Mouse (Mus musculus): ENCODE measurements around the gene Dhx34. TPM values are rescaled to one million over a fixed set of nuclear protein-coding genes. Genes with fewer than 3 reads are reported as not detected.
A peak's percentile ranks its signal among the peaks of the same experiment; 100 is the strongest.
"Not testable (repeated sequence)": the region's sequence is repeated elsewhere in the genome, so short reads cannot be mapped to it uniquely, and the experiment has no call there.

Gene Dhx34
- 19.0 and 20.1 TPM in 2 replicates for polyA plus RNA-seq (2016; fragmentation: Nextera tagmentation; extraction: Ambion mirVana)

DNA sequence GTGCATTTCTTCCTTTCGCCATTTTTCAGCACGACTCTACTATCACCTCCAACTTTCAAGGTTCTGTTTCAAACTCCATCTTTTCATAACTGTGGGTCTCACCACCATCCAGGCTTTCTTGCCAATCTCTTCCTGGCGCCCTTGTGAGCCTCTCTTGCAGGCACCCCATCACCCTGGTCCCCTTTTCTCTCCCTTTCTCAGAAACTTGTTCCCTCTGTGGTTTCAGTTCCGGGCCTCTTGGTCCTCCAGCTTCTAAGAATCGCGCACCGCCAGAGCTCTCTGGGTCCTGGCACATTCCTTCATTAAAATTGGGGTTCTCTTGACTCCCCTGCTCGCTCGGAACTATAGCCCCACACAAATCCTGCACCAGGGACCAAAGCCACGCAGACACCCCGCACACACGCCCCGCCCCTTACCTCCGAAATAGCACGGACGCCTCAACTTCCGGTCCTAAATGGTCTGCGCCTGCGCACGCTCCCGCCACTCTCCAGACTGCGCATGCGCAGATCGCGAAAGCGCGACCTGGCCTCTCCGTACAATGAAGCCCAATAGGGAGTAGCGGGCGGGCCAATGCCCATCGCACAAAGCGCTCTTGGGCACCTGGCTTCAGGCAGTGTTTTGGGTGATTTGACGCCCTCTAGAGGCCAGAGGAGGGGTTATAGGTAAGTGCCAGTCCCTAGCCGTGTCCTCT, at the start of gene Dhx34:
TSS of gene Dhx34 (minus strand) at position 456 of the 691 bp plus-strand sequence.
- DNase-seq (ENCODE audit: low spot score) = peak; percentile 97
- 1% methylated on average over 34 of the region's 34 CpGs for WGBS
- H3K36me3 ChIP-seq (replicated peaks) = peaks cover 20% of the 10 kb centered on the region
- H3K27me3 ChIP-seq (replicated peaks; ENCODE audit: low read depth, poor library complexity, severe bottlenecking) = no peaks in the 10 kb centered on the region
- H3K4me1 ChIP-seq = peaks cover 10% of the 10 kb centered on the region
- no peaks in the 10 kb centered on the region for H3K9me3 ChIP-seq
- H3K27ac ChIP-seq (replicated peaks) = peak within 1 kb of the TSS; percentile 92
- peak within 1 kb of the TSS; percentile 70 for H3K4me3 ChIP-seq

DNA sequence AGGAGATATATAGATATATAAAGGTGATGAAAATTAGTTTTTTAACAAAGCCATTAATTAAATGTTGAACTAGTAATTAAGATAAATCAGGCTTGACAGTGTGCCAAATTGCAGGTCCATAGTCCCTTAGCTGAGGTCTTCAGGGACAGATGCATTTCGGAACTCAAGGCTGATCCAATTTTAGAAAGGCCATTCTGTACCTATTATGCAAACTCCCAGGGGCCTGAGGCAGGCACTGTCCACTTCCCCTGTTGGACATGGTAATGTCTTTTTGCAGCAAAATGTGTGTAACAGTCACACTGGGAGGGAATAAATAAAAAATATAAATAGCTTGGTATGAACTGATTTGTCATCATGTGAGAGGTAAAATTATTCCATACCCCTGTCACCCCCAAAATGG, 49.3 kb upstream of the Dhx34 start:
- no peak for DNase-seq (ENCODE audit: low spot score)
- no peaks in the 10 kb centered on the region for H3K9me3 ChIP-seq
- H3K4me3 ChIP-seq = peak overlapping the region; percentile 18; the same call in 1 of the 2 replicates
- peaks cover 13% of the 10 kb centered on the region for H3K36me3 ChIP-seq (replicated peaks)
- WGBS = 73% methylated on average over 1 of the region's 1 CpGs
- H3K27ac ChIP-seq (replicated peaks) = no peak overlapping the region
- peaks cover 39% of the 10 kb centered on the region for H3K4me1 ChIP-seq
- peaks cover 34% of the 10 kb centered on the region for H3K27me3 ChIP-seq (replicated peaks; ENCODE audit: low read depth, poor library complexity, severe bottlenecking)

DNA sequence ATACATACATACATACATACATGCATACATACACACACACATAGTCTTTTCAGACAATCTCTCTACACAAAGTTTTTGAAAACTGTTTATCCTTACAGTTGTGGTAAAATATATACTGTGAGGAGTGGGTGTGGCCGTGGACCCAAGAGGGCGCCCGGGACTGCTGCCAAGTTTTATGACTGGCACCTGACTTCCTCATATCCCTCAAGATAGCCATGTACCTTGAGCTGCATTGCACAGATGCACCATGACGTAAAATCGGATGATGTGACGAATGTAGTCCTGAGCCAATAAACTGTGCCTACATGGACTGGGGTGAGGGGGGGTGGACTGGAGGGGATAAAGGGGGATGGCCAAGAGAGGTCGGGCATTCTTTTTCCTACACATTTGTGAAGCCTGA, 44.8 kb upstream of the Dhx34 start:
- H3K4me3 ChIP-seq = not testable (repeated sequence)

DNA sequence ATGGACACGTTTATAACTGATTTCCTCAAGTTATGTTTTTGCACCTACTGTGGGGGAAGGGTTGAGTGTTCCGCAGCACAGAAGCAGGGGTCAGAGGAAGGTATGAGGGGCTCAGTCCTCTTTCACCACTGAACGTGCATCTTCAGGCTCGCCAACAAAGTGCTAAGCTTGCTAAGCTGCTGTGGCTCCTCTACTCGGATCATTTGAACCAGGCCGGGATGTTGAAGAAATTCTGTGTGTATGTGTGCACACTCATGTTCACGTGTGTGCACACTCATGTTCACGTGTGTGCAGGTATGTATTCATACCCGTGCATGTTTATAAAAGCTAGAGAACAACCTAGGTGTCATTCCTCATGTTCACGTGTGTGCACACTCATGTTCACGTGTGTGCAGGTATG, 44.0 kb upstream of the Dhx34 start:
- peaks cover 10% of the 10 kb centered on the region for H3K27me3 ChIP-seq (replicated peaks; ENCODE audit: low read depth, poor library complexity, severe bottlenecking)
- DNase-seq (ENCODE audit: low spot score) = no peak
- H3K4me1 ChIP-seq = no peaks in the 10 kb centered on the region
- H3K4me3 ChIP-seq = no peak overlapping the region
- H3K27ac ChIP-seq (replicated peaks) = no peak overlapping the region
- H3K9me3 ChIP-seq = peaks cover 13% of the 10 kb centered on the region; the same call in 1 of the 2 replicates
- H3K36me3 ChIP-seq (replicated peaks) = no peaks in the 10 kb centered on the region
- WGBS = 89% methylated on average over 11 of the region's 11 CpGs

More for the DNA sequence above, 44.8 kb upstream of the Dhx34 start:
- Histone ChIP-seq H3K27me3 (replicated peaks; ENCODE audit: low read depth, poor library complexity, severe bottlenecking) (peaks cover 18% of the 10 kb centered on the region), H3K9me3 (peaks cover 13% of the 10 kb centered on the region; the same call in 1 of the 2 replicates)
- not testable (repeated sequence) for H3K36me3 ChIP-seq (replicated peaks); DNase-seq (ENCODE audit: low spot score); H3K27ac ChIP-seq (replicated peaks); H3K4me1 ChIP-seq
- 89% methylated on average over 7 of the region's 7 CpGs for WGBS

DNA sequence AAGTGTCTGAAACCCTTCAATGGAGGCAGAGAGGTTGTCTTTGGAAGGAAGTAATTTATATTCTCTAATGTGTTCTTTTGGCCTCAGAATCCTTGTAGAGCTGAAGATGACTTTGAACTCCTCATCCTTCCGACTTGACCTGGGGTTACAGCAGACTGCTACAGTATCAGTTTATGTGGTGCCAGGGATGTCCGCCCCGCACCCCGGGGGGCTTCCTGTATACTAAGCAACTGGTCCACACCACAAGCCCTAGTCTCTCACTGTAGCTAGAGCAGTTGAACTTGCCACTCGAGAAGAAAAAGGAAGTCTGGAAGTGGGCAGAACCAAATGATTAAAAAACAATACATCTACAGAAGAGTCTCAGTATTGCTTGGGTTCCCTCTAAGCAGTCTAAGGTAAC, 42.0 kb upstream of the Dhx34 start:
- DNase-seq (ENCODE audit: low spot score) = no peak
- Histone ChIP-seq H3K9me3 (peaks cover 13% of the 10 kb centered on the region; the same call in 1 of the 2 replicates), H3K27ac (replicated peaks) (no peak overlapping the region), H3K36me3 (replicated peaks) (no peaks in the 10 kb centered on the region), H3K4me3 (no peak overlapping the region), H3K27me3 (replicated peaks; ENCODE audit: low read depth, poor library complexity, severe bottlenecking) (no peaks in the 10 kb centered on the region; the same call in 1 of the 2 replicates), H3K4me1 (no peaks in the 10 kb centered on the region)
- 83% methylated on average over 5 of the region's 5 CpGs for WGBS

DNA sequence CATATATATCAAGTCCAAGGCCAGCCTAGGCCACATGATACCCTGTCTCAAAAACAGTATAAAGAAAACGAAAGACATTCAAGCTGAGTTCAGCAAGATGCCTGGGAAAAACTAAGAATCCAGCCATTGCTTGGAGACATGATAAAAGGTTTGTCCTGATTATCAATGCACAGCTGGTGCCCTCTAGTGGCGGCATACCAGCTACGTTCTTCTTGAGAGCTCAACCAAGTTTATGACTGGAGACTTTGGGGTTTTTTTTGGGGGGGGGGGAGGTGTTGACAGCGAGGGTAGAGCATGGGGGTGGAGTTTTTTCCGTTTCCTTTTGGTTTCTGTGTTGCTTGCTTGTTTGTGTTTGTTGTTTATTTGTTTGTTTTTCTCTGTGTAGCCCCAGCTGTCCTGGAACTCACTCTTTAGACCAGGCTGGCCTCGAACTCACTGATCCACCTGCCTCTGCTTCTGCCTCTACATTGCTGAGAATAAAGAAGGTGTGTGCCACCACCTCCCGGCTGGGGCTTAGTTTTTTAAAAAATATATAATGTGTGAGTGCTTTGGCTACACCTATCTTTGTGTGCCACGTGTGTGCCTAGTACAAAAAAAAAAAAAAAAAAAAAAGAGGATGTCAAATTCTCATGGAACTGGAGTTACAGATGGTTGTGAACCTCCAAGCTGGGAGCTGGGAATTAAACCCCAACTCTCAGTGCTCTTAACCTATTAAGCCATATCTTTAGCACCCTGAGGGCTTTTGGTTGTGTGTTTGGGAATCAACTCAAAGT, 41.4 kb upstream of the Dhx34 start:
- Histone ChIP-seq H3K27ac (replicated peaks) (no peak overlapping the region), H3K36me3 (replicated peaks) (no peaks in the 10 kb centered on the region), H3K4me1 (no peaks in the 10 kb centered on the region), H3K27me3 (replicated peaks; ENCODE audit: low read depth, poor library complexity, severe bottlenecking) (no peaks in the 10 kb centered on the region), H3K4me3 (no peak overlapping the region), H3K9me3 (peaks cover 13% of the 10 kb centered on the region; the same call in 1 of the 2 replicates)
- WGBS = 33% methylated on average over 8 of the region's 8 CpGs
- peak; percentile 74 for DNase-seq (ENCODE audit: low spot score)

DNA sequence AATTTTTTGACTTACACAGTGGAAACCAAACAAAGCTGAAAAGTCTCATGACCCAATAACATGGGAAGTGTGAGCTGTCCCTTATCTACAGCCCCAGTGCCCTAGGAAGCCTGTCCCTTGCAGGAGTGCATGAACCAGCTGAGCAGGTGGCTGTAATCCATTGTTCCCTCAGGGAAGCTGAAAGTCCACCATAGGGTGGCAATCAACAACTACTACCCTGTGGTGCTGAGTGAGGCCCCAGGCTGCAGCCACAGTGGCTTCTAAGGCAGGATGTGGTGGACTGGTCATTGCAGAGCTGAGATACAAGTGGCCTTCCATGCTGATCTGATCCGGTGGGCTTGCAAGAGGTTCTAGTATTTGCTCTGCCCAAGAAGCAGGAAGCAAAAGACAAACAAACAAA, 39.3 kb upstream of the Dhx34 start:
- 74% methylated on average over 1 of the region's 1 CpGs for WGBS
- no peaks in the 10 kb centered on the region for H3K27me3 ChIP-seq (replicated peaks; ENCODE audit: low read depth, poor library complexity, severe bottlenecking)
- H3K27ac ChIP-seq (replicated peaks) = no peak overlapping the region
- H3K36me3 ChIP-seq (replicated peaks) = no peaks in the 10 kb centered on the region
- H3K9me3 ChIP-seq = peaks cover 13% of the 10 kb centered on the region; the same call in 1 of the 2 replicates
- no peak for DNase-seq (ENCODE audit: low spot score)
- no peaks in the 10 kb centered on the region for H3K4me1 ChIP-seq
- H3K4me3 ChIP-seq = no peak overlapping the region

DNA sequence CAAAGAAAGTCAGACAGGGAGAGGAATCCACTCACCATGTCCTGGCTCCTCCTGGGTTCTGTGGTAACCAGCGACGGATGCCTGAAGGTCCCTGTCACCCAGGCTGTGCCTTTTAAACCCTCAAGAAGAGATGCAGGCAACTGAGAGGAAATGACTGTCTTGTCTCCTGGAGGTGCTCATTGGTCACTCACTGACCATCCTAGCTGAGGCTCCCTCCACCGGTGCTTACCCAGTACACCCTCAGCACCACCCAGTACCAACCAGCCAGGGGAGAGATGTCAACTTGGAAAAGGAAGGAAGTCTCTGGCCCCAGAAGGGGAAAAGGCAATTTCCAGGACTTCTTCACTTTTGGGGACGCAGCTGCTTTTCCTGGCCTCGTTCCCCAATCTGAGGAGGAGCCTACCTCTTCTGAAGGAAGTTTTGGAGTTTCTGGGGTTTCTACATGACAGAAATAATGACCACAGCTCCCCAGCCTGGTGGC, 37.3 kb upstream of the Dhx34 start, which contains the start of gene C5ar1:
TSS of gene C5ar1 (minus strand) at position 431 of the 481 bp plus-strand sequence.
- Histone ChIP-seq H3K27me3 (replicated peaks; ENCODE audit: low read depth, poor library complexity, severe bottlenecking) (no peaks in the 10 kb centered on the region), H3K4me3 (no peak within 1 kb of the TSS), H3K36me3 (replicated peaks) (no peaks in the 10 kb centered on the region), H3K27ac (replicated peaks) (no peak within 1 kb of the TSS), H3K9me3 (no peaks in the 10 kb centered on the region; the same call in 1 of the 2 replicates), H3K4me1 (no peaks in the 10 kb centered on the region)
- no peak for DNase-seq (ENCODE audit: low spot score)
- WGBS = 88% methylated on average over 5 of the region's 5 CpGs

DNA sequence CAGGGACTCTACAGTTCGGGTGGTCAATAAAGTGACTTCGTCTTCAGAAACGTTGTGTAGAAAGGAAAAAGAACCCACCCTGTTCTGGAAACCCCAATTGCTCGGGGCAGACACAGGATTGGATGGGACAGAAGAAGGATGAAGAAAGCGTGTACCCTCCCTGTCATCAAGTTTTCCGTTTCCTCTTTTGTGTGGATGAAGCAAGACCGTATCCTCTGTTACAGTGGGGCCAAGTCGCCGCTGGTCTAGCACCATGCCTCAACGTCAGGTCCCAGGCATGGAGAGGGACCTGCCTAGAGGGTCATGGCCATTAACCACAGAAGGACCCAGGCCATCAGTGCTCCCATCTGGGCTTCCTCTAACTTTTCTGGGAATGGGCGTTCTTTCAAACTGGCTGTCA, 36.0 kb upstream of the Dhx34 start:
- WGBS = 88% methylated on average over 11 of the region's 11 CpGs
- H3K4me1 ChIP-seq = no peaks in the 10 kb centered on the region
- no peak overlapping the region for H3K4me3 ChIP-seq
- H3K27me3 ChIP-seq (replicated peaks; ENCODE audit: low read depth, poor library complexity, severe bottlenecking) = no peaks in the 10 kb centered on the region
- H3K9me3 ChIP-seq = no peaks in the 10 kb centered on the region
- DNase-seq (ENCODE audit: low spot score) = no peak
- H3K36me3 ChIP-seq (replicated peaks) = no peaks in the 10 kb centered on the region
- no peak overlapping the region for H3K27ac ChIP-seq (replicated peaks)

DNA sequence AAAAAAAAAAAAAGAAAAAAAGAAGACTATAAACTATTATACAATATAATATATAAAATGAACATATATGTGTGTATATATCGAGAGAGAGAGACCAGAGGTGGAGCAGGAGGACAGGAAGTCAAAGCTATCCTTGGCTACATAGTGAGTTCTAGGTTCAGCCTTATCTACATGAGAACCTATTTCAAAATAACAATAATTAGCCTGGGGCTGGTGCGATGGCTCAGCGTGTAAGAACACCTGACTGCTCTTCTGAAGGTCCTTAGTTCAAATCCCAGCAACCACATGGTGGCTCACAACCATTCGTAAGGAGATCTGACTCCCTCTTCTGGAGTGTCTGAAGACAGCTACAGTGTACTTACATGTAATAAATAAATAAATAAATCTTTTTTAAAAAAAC, 34.1 kb upstream of the Dhx34 start:
- H3K36me3 ChIP-seq (replicated peaks); H3K4me1 ChIP-seq; H3K9me3 ChIP-seq; H3K27ac ChIP-seq (replicated peaks); DNase-seq (ENCODE audit: low spot score); H3K27me3 ChIP-seq (replicated peaks; ENCODE audit: low read depth, poor library complexity, severe bottlenecking); H3K4me3 ChIP-seq: not testable (repeated sequence)
- WGBS = 83% methylated on average over 4 of the region's 4 CpGs

DNA sequence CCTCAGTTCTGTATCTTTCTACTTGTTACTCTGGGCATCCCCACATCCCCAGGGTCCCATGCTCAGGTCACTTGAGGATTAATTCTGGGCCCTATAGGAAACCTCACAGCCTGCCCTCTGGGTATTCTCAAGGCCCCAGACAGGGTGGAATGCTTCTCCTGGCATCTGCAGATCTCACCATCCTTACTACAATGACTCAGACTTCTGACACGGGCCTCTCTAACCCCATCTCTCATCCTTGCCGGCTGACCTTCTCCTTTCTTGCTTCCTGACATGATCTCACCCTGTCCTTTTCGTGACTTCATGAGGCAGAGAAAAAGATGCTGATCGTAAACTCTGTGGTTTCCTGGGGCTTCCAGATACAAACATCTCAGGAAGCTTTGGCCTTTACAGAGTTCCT, 32.4 kb upstream of the Dhx34 start:
- Histone ChIP-seq H3K4me3 (no peak overlapping the region), H3K9me3 (no peaks in the 10 kb centered on the region), H3K27me3 (replicated peaks; ENCODE audit: low read depth, poor library complexity, severe bottlenecking) (no peaks in the 10 kb centered on the region), H3K4me1 (no peaks in the 10 kb centered on the region), H3K36me3 (replicated peaks) (no peaks in the 10 kb centered on the region), H3K27ac (replicated peaks) (no peak overlapping the region)
- DNase-seq (ENCODE audit: low spot score) = no peak
- WGBS = 72% methylated on average over 4 of the region's 4 CpGs

DNA sequence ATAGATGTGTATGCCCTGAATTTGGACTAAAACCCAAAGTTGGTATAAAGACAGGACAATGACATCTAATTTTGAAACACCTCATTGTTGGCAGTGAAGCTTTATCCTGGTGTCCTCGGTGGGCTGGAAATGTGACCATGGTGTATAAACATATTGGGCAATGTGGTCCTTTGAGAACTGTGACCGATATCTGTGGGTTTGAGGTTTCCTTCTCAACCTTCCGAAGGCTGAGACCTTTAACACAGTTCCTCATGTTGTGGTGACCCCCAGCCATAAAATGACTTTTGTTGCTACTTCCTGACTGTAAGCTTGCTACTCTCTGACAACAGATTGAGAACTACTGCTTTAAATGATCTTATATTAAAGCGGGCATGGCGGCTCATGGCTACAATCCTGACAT, 28.9 kb upstream of the Dhx34 start:
- DNase-seq (ENCODE audit: low spot score) = no peak
- H3K9me3 ChIP-seq = no peaks in the 10 kb centered on the region
- no peaks in the 10 kb centered on the region for H3K36me3 ChIP-seq (replicated peaks)
- 81% methylated on average over 5 of the region's 5 CpGs for WGBS
- no peak overlapping the region for H3K4me3 ChIP-seq
- H3K27ac ChIP-seq (replicated peaks) = no peak overlapping the region
- no peaks in the 10 kb centered on the region; the same call in 1 of the 2 replicates for H3K4me1 ChIP-seq
- H3K27me3 ChIP-seq (replicated peaks; ENCODE audit: low read depth, poor library complexity, severe bottlenecking) = no peaks in the 10 kb centered on the region
